In the genomic region with DNA sequence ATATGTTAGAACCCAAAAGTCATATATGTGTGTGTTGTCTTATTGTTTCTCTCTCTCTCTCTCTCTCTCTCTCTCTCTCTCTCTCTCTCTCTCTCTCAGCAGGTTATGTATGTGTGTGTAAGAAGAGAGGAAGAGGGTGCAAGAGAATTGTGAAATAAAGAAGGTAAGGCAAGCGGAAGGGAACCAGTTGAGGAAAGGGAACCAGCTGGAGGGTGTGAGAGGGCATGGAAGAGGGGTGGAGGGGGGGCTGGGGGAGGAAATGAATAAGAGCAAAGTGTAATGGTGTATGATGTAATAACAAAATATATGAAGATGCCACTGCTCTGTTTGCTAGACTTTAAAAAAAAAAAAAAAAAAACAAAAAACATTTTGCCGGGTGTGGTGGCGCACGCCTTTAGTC, we compare ENCODE assay signal across 30 mouse cellular contexts. TPM values are rescaled to one million over a fixed set of nuclear protein-coding genes. Genes with fewer than 3 reads are reported as not detected.
DNase-seq lines count a peak whose midpoint lies in the region; ATAC-seq and TF ChIP-seq lines count a peak whose summit lies in the region.
"Had no signal": no experiment of that assay in that cellular context is flagged by ENCODE, and none has a peak within 500 bp of the region (broad histone marks: within the 10 kb centered on the region; RNA-seq: fewer than 3 reads in every experiment).

No protein-coding gene starts in this region.

- no peak for TF ChIP-seq CTCF in MEL (IDR thresholded peaks at IDR 0.05 in 2 of 3, conservative IDR thresholded peaks at IDR 0.05 in 1 of 3; ENCODE audit: control insufficient read depth in 1 of 3, insufficient read depth in 1 of 3, low read depth in 2 of 3, low read length in 3 of 3, poor library complexity in 1 of 3, severe bottlenecking in 1 of 3)

- no peak for TF ChIP-seq POLR2A in MEL (IDR thresholded peaks at IDR 0.05; ENCODE audit: control insufficient read depth in 1 of 2, insufficient read depth in 1 of 2, low read depth in 1 of 2, low read length in 2 of 2, poor library complexity in 1 of 2)

- peak; percentile 12 to 15; a peak in 1 of 4 replicates for ATAC-seq in hematopoietic stem cell, adult 5-6 weeks (replicated peaks in 1 of 2; ENCODE audit: insufficient read depth in 1 of 2, low FRiP score in 2 of 2, low TSS enrichment in 1 of 2, low read depth in 1 of 2, poor library complexity in 2 of 2, severe bottlenecking in 2 of 2)
- no peak for ATAC-seq in hindbrain, embryonic 13.5 days (ENCODE audit: low FRiP score)
- ATAC-seq: CD4-positive, CD25-positive, alpha-beta regulatory T cell, adult 4 months; forebrain, embryonic 15.5 days; Patski had no signal

- peaks cover 25 to 55% of the 10 kb centered on the region in 2 experiments for H3K36me3 ChIP-seq in MEL (ENCODE audit: control insufficient read depth in 1 of 2, insufficient read depth in 2 of 2, low read length in 2 of 2)
- H3K36me3 ChIP-seq in megakaryocyte, embryonic 14.5 days (replicated peaks; ENCODE audit: low read length) = peaks cover 92% of the 10 kb centered on the region
- no peaks in the 10 kb centered on the region for H3K36me3 ChIP-seq in hindbrain, embryonic 13.5 days
- H3K36me3 ChIP-seq: embryonic facial prominence, embryonic 10.5 days; embryonic facial prominence, embryonic 13.5 days; forebrain, embryonic 12.5 days; forebrain, embryonic 15.5 days; heart, embryonic 15.5 days; hindbrain, embryonic 15.5 days had no signal

- H3K27me3 ChIP-seq in MEL (ENCODE audit: control insufficient read depth in 1 of 2, insufficient read depth in 2 of 2, low read length in 2 of 2) = no peaks in the 10 kb centered on the region
- H3K27me3 ChIP-seq in megakaryocyte, embryonic 14.5 days (replicated peaks) = no peaks in the 10 kb centered on the region
- no peaks in the 10 kb centered on the region for H3K27me3 ChIP-seq in hindbrain, embryonic 13.5 days
- H3K27me3 ChIP-seq: embryonic facial prominence, embryonic 13.5 days; forebrain, embryonic 12.5 days; forebrain, embryonic 15.5 days; heart, embryonic 15.5 days; hindbrain, embryonic 15.5 days had no signal

- no peak overlapping the region for H3K4me3 ChIP-seq in MEL (ENCODE audit: control insufficient read depth in 1 of 2, insufficient read depth in 1 of 2, low read depth in 2 of 2, low read length in 2 of 2)
- H3K4me3 ChIP-seq in megakaryocyte, embryonic 14.5 days (replicated peaks) = peak overlapping the region; percentile 76
- no peak overlapping the region for H3K4me3 ChIP-seq in hindbrain, embryonic 13.5 days
- H3K4me3 ChIP-seq: embryonic facial prominence, embryonic 10.5 days; embryonic facial prominence, embryonic 13.5 days; erythroblast, embryonic 14.5 days; forebrain, embryonic 12.5 days; forebrain, embryonic 15.5 days; heart, embryonic 15.5 days; hindbrain, embryonic 15.5 days had no signal

- DNase-seq in 416B (ENCODE audit: low read depth) = peak; percentile 73
- no peak for DNase-seq in MEL (ENCODE audit: low read depth, low spot score)
- DNase-seq in layer of hippocampus, postnatal 10 days (ENCODE audit: low spot score in 2 of 2) = no peak
- DNase-seq in spleen, postnatal 36 days (ENCODE audit: low spot score in 2 of 2) = no peak
- DNase-seq in frontal cortex, postnatal 36 days (ENCODE audit: low spot score in 2 of 2) = no peak
- DNase-seq: adrenal gland, adult 2 months; adrenal gland, postnatal 14 days; cerebellum, adult 11 months; cerebellum, adult 2 months; cerebellum, adult 9-11 months; cerebellum, postnatal 25 days; embryo, embryonic 11 days; gastrocnemius, postnatal 10 days; gastrocnemius, postnatal 36 days; heart, adult 11 months; heart, postnatal 10 days; heart, postnatal 36 days had no signal

- H3K79me2 ChIP-seq in MEL (ENCODE audit: control insufficient read depth, insufficient read depth, low read length, poor library complexity) = peaks cover 50% of the 10 kb centered on the region

- 96% methylated on average over 4 of the region's 4 CpGs for WGBS in hindbrain, embryonic 13.5 days

- H3K9me3 ChIP-seq in MEL (replicated peaks; ENCODE audit: insufficient read depth, low read length) = no peaks in the 10 kb centered on the region
- H3K9me3 ChIP-seq in megakaryocyte, embryonic 14.5 days = no peaks in the 10 kb centered on the region
- no peaks in the 10 kb centered on the region for H3K9me3 ChIP-seq in hindbrain, embryonic 13.5 days
- H3K9me3 ChIP-seq: embryonic facial prominence, embryonic 10.5 days; embryonic facial prominence, embryonic 13.5 days; forebrain, embryonic 12.5 days; forebrain, embryonic 15.5 days; heart, embryonic 15.5 days; hindbrain, embryonic 15.5 days had no signal

- H3K9ac ChIP-seq in MEL (ENCODE audit: control insufficient read depth, low read depth, low read length, poor library complexity, severe bottlenecking) = no peak overlapping the region
- H3K9ac ChIP-seq in hindbrain, embryonic 13.5 days = no peak overlapping the region
- H3K9ac ChIP-seq: embryonic facial prominence, embryonic 13.5 days; forebrain, embryonic 12.5 days; forebrain, embryonic 15.5 days; heart, embryonic 15.5 days; hindbrain, embryonic 15.5 days had no signal

- no peak overlapping the region for H3K4me2 ChIP-seq in hindbrain, embryonic 13.5 days
- H3K4me2 ChIP-seq: embryonic facial prominence, embryonic 13.5 days; forebrain, embryonic 12.5 days; forebrain, embryonic 15.5 days; heart, embryonic 11.5 days; heart, embryonic 15.5 days; hindbrain, embryonic 15.5 days had no signal

- peaks cover 39 to 44% of the 10 kb centered on the region in 2 experiments for H3K4me1 ChIP-seq in MEL (ENCODE audit: control insufficient read depth in 1 of 2, insufficient read depth in 2 of 2, low read length in 2 of 2)
- H3K4me1 ChIP-seq in megakaryocyte, embryonic 14.5 days = peaks cover 93% of the 10 kb centered on the region
- no peaks in the 10 kb centered on the region for H3K4me1 ChIP-seq in hindbrain, embryonic 13.5 days (replicated peaks)
- H3K4me1 ChIP-seq: embryonic facial prominence, embryonic 10.5 days; embryonic facial prominence, embryonic 13.5 days; forebrain, embryonic 12.5 days; forebrain, embryonic 15.5 days; heart, embryonic 15.5 days; hindbrain, embryonic 15.5 days had no signal

- no peak for TF ChIP-seq RAD21 in MEL (IDR thresholded peaks at IDR 0.05; ENCODE audit: low read depth, low read length)

- TF ChIP-seq EP300 in MEL (IDR thresholded peaks at IDR 0.05; ENCODE audit: low read depth in 1 of 2, low read length in 2 of 2) = no peak

- H3K27ac ChIP-seq in MEL (ENCODE audit: control insufficient read depth, low read depth, low read length) = no peak overlapping the region
- no peak overlapping the region for H3K27ac ChIP-seq in hindbrain, embryonic 13.5 days
- H3K27ac ChIP-seq: embryonic facial prominence, embryonic 10.5 days; embryonic facial prominence, embryonic 13.5 days; forebrain, embryonic 12.5 days; forebrain, embryonic 15.5 days; heart, embryonic 15.5 days; hindbrain, embryonic 15.5 days had no signal

TF ChIP-seq in MEL, 35 proteins besides CTCF, POLR2A, EP300 and RAD21:
- no peak for TF ChIP-seq MYC (IDR thresholded peaks at IDR 0.05; ENCODE audit: low read depth, low read length)
- TF ChIP-seq NRF1 (IDR thresholded peaks at IDR 0.05; ENCODE audit: insufficient read depth, low read depth, low read length, poor library complexity, severe bottlenecking) = no peak
- no peak for TF ChIP-seq E2F4 (IDR thresholded peaks at IDR 0.05; ENCODE audit: borderline replicate concordance, low read depth, low read length)
- no peak for TF ChIP-seq POLR2AphosphoS2 (IDR thresholded peaks at IDR 0.05; ENCODE audit: low read length)
- no peak for TF ChIP-seq ZMIZ1 (IDR thresholded peaks at IDR 0.05; ENCODE audit: low read depth, low read length)
- TF ChIP-seq ETS1 (IDR thresholded peaks at IDR 0.05; ENCODE audit: low read depth, low read length) = peak; percentile 46; the same call in 1 of the 2 replicates
- no peak for TF ChIP-seq UBTF (IDR thresholded peaks at IDR 0.05; ENCODE audit: borderline replicate concordance, insufficient read depth, low read depth, low read length)

RNA-seq across cellular contexts. Expression of a gene that starts 48.2 kb away (rescaled TPM):
- 3.4 and 3.7 TPM in 2 replicates for total RNA-seq in MEL (2012; rRNA removed)
- 1 to 10 TPM in 1 of 2 experiments, not detected in 1; 5.2 TPM for polyA plus RNA-seq in MEL (2012; ENCODE audit: insufficient read depth in 1 of 2, insufficient read length in 2 of 2, low read depth in 1 of 2, low replicate concordance in 2 of 2, missing spikeins in 1 of 2)
- total RNA-seq in hematopoietic stem cell, adult 5-6 weeks (2017) = 6.0 and 11.5 TPM in 2 replicates
- not detected in 2 replicates for polyA plus RNA-seq in megakaryocyte, embryonic 14.5 days (2012; ENCODE audit: insufficient read depth, low replicate concordance)
- 1 to 10 TPM in 1 of 2 experiments, under 1 TPM in 1; 0.98 to 2.1 TPM for total RNA-seq in layer of hippocampus, postnatal 10 days (2021)
- polyA plus RNA-seq in hindbrain, embryonic 13.5 days (2015; fragmentation: Nextera tagmentation; extraction: Ambion mirVana) = 0.61 and 0.66 TPM in 2 replicates

RNA-seq across cellular contexts. Expression of a gene that starts 52.0 kb away (rescaled TPM):
- not detected in 2 replicates for total RNA-seq in MEL (2012; rRNA removed)
- polyA plus RNA-seq in MEL (2012; ENCODE audit: insufficient read depth in 1 of 2, insufficient read length in 2 of 2, low read depth in 1 of 2, low replicate concordance in 2 of 2, missing spikeins in 1 of 2) = not detected
- total RNA-seq in hematopoietic stem cell, adult 5-6 weeks (2017) = 17.6 and 23.3 TPM in 2 replicates
- polyA plus RNA-seq in megakaryocyte, embryonic 14.5 days (2012; ENCODE audit: insufficient read depth, low replicate concordance) = 0.21 TPM in 1 of 2 replicates, not detected in the other
- total RNA-seq in layer of hippocampus, postnatal 10 days (2021) = 100 to 1,000 TPM; 154 to 175 TPM
- 99.1 and 99.3 TPM in 2 replicates for polyA plus RNA-seq in hindbrain, embryonic 13.5 days (2015; fragmentation: Nextera tagmentation; extraction: Ambion mirVana)
- polyA plus RNA-seq: erythroblast, embryonic 14.5 days had no signal

RNA-seq across cellular contexts. Expression of a gene that starts 52.8 kb away (rescaled TPM):
- 51.5 and 98.6 TPM in 2 replicates for total RNA-seq in MEL (2012; rRNA removed)
- 100 to 1,000 TPM in 1 of 2 experiments, 10 to 100 TPM in 1; 76.7 to 357 TPM for polyA plus RNA-seq in MEL (2012; ENCODE audit: insufficient read depth in 1 of 2, insufficient read length in 2 of 2, low read depth in 1 of 2, low replicate concordance in 2 of 2, missing spikeins in 1 of 2)
- 166 and 168 TPM in 2 replicates for total RNA-seq in hematopoietic stem cell, adult 5-6 weeks (2017)
- polyA plus RNA-seq in megakaryocyte, embryonic 14.5 days (2012; ENCODE audit: insufficient read depth, low replicate concordance) = 5.5 and 36.0 TPM in 2 replicates
- total RNA-seq in layer of hippocampus, postnatal 10 days (2021) = 1 to 10 TPM; 4.5 to 4.6 TPM
- polyA plus RNA-seq in hindbrain, embryonic 13.5 days (2015; fragmentation: Nextera tagmentation; extraction: Ambion mirVana) = 4.0 and 4.6 TPM in 2 replicates
- polyA plus RNA-seq: Patski had no signal

Comparison
In these comparisons a context has a peak if more than half of its experiments do, and no peak if none do; other contexts are left out.
1. RNA of a gene that starts 52.0 kb away (total RNA-seq): 154 to 175 TPM in layer of hippocampus, postnatal 10 days and 17.6 to 23.3 TPM in hematopoietic stem cell, adult 5-6 weeks; not detected in MEL; every median in the first group is over 10 times any median in the second.